Mouse (Mus musculus) megakaryocyte, embryonic 14.5 days (primary cell): ENCODE measurements around the gene Krtap7-1.

Experiments
- FLI1 ChIP-seq: IDR thresholded peaks from 2 replicates; pipeline ENCODE4 v1.6.1; 2012; ENCODE audit warnings: low read length, inconsistent platforms, mixed read lengths
- GATA1 ChIP-seq: IDR thresholded peaks from 3 replicates; pipeline ENCODE4 v1.6.1; 2012; ENCODE audit warnings: mixed read lengths, low read length, inconsistent platforms, borderline replicate concordance

DNA sequence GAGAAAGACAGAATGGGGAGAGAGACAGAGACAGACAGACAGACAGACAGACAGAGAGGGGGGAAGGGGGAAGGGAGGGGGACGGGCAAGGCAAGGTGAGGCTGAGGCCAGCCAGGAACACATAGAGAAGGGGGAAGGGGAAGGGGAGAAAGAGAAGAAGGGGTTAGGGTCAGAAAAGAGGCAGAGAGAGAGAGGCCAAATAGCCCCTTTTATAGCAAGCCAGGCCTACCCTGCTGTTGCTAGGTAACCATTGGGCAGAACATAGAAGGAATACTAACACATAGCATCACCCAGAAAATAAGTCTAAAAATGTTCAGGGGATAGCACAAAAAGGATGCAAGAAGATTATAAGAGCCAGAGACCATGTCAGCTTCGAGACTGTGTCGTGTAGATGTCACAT, 20.3 kb upstream of the Krtap7-1 start:
- TF ChIP-seq GATA1 (no peak), FLI1 (no peak)
